Mouse (Mus musculus) left cerebral cortex, postnatal 14 days (tissue): ENCODE measurements around the gene Ntm. TPM values are rescaled to one million over a fixed set of nuclear protein-coding genes. Genes with fewer than 3 reads are reported as not detected.

Experiments
- DNase-seq, 2 experiments: peaks; one replicate each; pipeline ENCODE4 v3.0.0; 2021 to 2022; ENCODE audit warnings: low spot score in 2 of 2, mixed read lengths in 1 of 2
- intact Hi-C: fragments of 180-260 bp; cut with DNase I; formaldehyde crosslinking; loops from one replicate; pipeline ENCODE4 v1.15.1; 2025
- total RNA-seq, 2 experiments: library from RNA; stranded (reverse); gene quantifications; 2 replicates each; pipeline ENCODE4 v1.2.3; 2021

The Ntm gene
- total RNA-seq, 2 experiments from 2014 or later = 351 to 370 TPM

GRCm38 (mm10) chr9:29075924-29076577 lies 886.9 kb downstream of the Ntm start:
- peak; percentile 25 to 56 for DNase-seq
- intact Hi-C loops = no loop called here

GRCm38 (mm10) chr9:29075243-29075642 lies 887.7 kb downstream of the Ntm start:
- intact Hi-C loops = no loop called here

GRCm38 (mm10) chr9:29074494-29074893 lies 888.4 kb downstream of the Ntm start:
- no peak for DNase-seq
- intact Hi-C loops = no loop called here

More at GRCm38 (mm10) chr9:29075243-29075642, 887.7 kb downstream of the Ntm start:
- no peak for DNase-seq

- intact Hi-C loops = no loop called here
- no peak for DNase-seq
These were observed 890.9 kb downstream of the Ntm start for GRCm38 (mm10) chr9:29071997-29072396.

GRCm38 (mm10) chr9:29067572-29067971 lies 895.4 kb downstream of the Ntm start:
- intact Hi-C loops = no loop called here
- DNase-seq = no peak

- no peak for DNase-seq
- intact Hi-C loops = no loop called here
These were observed 902.6 kb downstream of the Ntm start for GRCm38 (mm10) chr9:29060293-29060692.

- intact Hi-C loops = no loop called here
These were observed 904.1 kb downstream of the Ntm start for GRCm38 (mm10) chr9:29058811-29059210.

GRCm38 (mm10) chr9:29055637-29056036 lies 907.3 kb downstream of the Ntm start:
- no peak for DNase-seq
- intact Hi-C loops = no loop called here

More at GRCm38 (mm10) chr9:29058811-29059210, 904.1 kb downstream of the Ntm start:
- DNase-seq = no peak

- intact Hi-C loops = no loop called here
- no peak for DNase-seq
These were observed 926.5 kb downstream of the Ntm start for GRCm38 (mm10) chr9:29036466-29036865.

GRCm38 (mm10) chr9:29036058-29036457 lies 926.9 kb downstream of the Ntm start:
- intact Hi-C loops = no loop called here
- DNase-seq = peak in 1 of 2 experiments; percentile 31

GRCm38 (mm10) chr9:29026410-29026809 lies 936.5 kb downstream of the Ntm start:
- peak; percentile 35 to 42 for DNase-seq
- intact Hi-C loops = no loop called here

GRCm38 (mm10) chr9:29025603-29026002 lies 937.3 kb downstream of the Ntm start:
- intact Hi-C loops = no loop called here
- DNase-seq = peak in 1 of 2 experiments; percentile 41

GRCm38 (mm10) chr9:29025104-29025503 lies 937.8 kb downstream of the Ntm start:
- intact Hi-C loops = no loop called here
- DNase-seq = no peak

- intact Hi-C loops = no loop called here
- DNase-seq = no peak
These were observed 946.1 kb downstream of the Ntm start for GRCm38 (mm10) chr9:29016879-29017278.

GRCm38 (mm10) chr9:29013881-29014280 lies 949.1 kb downstream of the Ntm start:
- DNase-seq = no peak
- intact Hi-C loops = no loop called here

GRCm38 (mm10) chr9:29012541-29012940 lies 950.4 kb downstream of the Ntm start:
- DNase-seq = no peak
- intact Hi-C loops = no loop called here

- intact Hi-C loops = no loop called here
- DNase-seq = no peak
These were observed 951.5 kb downstream of the Ntm start for GRCm38 (mm10) chr9:29011476-29011875.

- intact Hi-C loops = no loop called here
- peak in 1 of 2 experiments; percentile 35 for DNase-seq
These were observed 958.4 kb downstream of the Ntm start for GRCm38 (mm10) chr9:29004534-29004933.

GRCm38 (mm10) chr9:28999951-29000351 lies 963.0 kb downstream of the Ntm start:
- intact Hi-C loops = no loop called here
- DNase-seq = no peak

GRCm38 (mm10) chr9:28977275-28977674 lies 985.7 kb downstream of the Ntm start:
- DNase-seq = no peak
- intact Hi-C loops = no loop called here

GRCm38 (mm10) chr9:28969455-28969854 lies 993.5 kb downstream of the Ntm start:
- intact Hi-C loops = no loop called here

More at GRCm38 (mm10) chr9:28969455-28969854, 993.5 kb downstream of the Ntm start:
- DNase-seq = no peak
